Mouse (Mus musculus): ENCODE measurements around the gene Fbxl7. TPM values are rescaled to one million over a fixed set of nuclear protein-coding genes. Genes with fewer than 3 reads are reported as not detected.

Gene Fbxl7
- total and polyA plus RNA-seq, 3 experiments, result not detected

DNA sequence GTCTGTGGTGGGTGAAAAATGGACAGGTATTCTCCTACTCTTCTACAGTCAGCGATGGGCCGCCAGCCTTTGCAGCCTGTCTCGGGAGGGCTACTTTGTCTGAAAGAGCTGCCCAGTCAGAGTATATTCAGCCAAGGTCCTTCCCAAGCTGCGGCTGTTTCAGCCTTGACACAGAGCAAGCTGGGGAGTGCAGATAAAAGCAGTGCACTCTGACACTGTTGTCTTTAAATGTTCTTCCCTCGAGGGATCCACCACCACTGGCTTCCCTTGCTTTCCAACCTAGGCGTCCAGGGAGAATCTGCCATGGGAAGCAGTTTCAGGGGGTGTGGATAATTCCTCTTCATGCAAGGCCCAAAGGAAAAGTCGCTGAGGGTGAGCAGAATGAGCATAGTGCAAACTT is 177.4 kb downstream of the Fbxl7 start:
- H3K27me3 ChIP-seq (replicated peaks), result no peaks in the 10 kb centered on the region
- H3K79me2 ChIP-seq (replicated peaks; ENCODE audit: control insufficient read depth, extremely low read depth, insufficient read depth, poor library complexity, severe bottlenecking), result no peaks in the 10 kb centered on the region
- dilution Hi-C loops (cut with MboI; ENCODE audit: extremely low pct_ligation_motif_present, extremely low pct_unique_long_range_greater_than_20kb, low sequenced_read_pairs), result no loop called here
- no peak overlapping the region for H3K4me2 ChIP-seq (ENCODE audit: insufficient read depth, low read depth, poor library complexity, severe bottlenecking)
- no peak overlapping the region for H3K27ac ChIP-seq (ENCODE audit: insufficient read depth, low read depth)
- no peak overlapping the region for H3K4me3 ChIP-seq (replicated peaks in 1 of 3; ENCODE audit: low read depth in 2 of 3, low read length in 2 of 3, poor library complexity in 1 of 3)
- TF ChIP-seq ELF1 (IDR thresholded peaks at IDR 0.05; ENCODE audit: low read depth, low read length) (no peak), UBTF (IDR thresholded peaks at IDR 0.05; ENCODE audit: low read depth, low read length) (no peak), PAX5 (IDR thresholded peaks at IDR 0.05; ENCODE audit: low read length) (no peak), RCOR1 (conservative IDR thresholded peaks at IDR 0.05; ENCODE audit: low read depth, low read length) (no peak), EP300 (IDR thresholded peaks at IDR 0.05; ENCODE audit: low read length) (no peak), MAZ (IDR thresholded peaks at IDR 0.05; ENCODE audit: low read depth, low read length) (no peak), ZNF384 (IDR thresholded peaks at IDR 0.05; ENCODE audit: low read depth, low read length) (no peak), TCF12 (IDR thresholded peaks at IDR 0.05; ENCODE audit: low read depth, low read length) (no peak), RAD21 (IDR thresholded peaks at IDR 0.05; ENCODE audit: low read depth, low read length) (no peak), MXI1 (IDR thresholded peaks at IDR 0.05; ENCODE audit: low read depth, low read length) (no peak), BHLHE40 (IDR thresholded peaks at IDR 0.05; ENCODE audit: low read depth, low read length) (no peak), POLR2A (IDR thresholded peaks at IDR 0.05; ENCODE audit: low read depth, low read length) (no peak), POLR2AphosphoS2 (IDR thresholded peaks at IDR 0.05; ENCODE audit: low read depth, low read length) (no peak), ZC3H11A (IDR thresholded peaks at IDR 0.05; ENCODE audit: low read depth, low read length) (no peak), JUN (IDR thresholded peaks at IDR 0.05; ENCODE audit: insufficient read depth, low read depth, low read length) (no peak), USF1 (IDR thresholded peaks at IDR 0.05; ENCODE audit: low read depth, low read length) (no peak), TBP (conservative IDR thresholded peaks at IDR 0.05; ENCODE audit: low read depth, low read length) (no peak), USF2 (conservative IDR thresholded peaks at IDR 0.05; ENCODE audit: low read depth, low read length) (no peak)
- no peaks in the 10 kb centered on the region for H3K36me3 ChIP-seq (replicated peaks in 1 of 2; ENCODE audit: control insufficient read depth in 1 of 2, insufficient read depth in 1 of 2, low read length in 1 of 2)
- in situ Hi-C loops (cut with MboI; ENCODE audit: low pct_ligation_motif_present, low pct_unique_long_range_greater_than_20kb, low sequenced_read_pairs), result no loop called here
- no peaks in the 10 kb centered on the region for H3K9me3 ChIP-seq (replicated peaks; ENCODE audit: low read length)
- H3K4me1 ChIP-seq (ENCODE audit: control insufficient read depth in 1 of 2, insufficient read depth in 2 of 2), result peaks cover 0 to 10% of the 10 kb centered on the region in 2 experiments; a peak in 2 of 4 replicates
- H3K9ac ChIP-seq (ENCODE audit: insufficient read depth, low read depth), result no peak overlapping the region
- no peak for DNase-seq (ENCODE audit: extremely low read depth)

DNA sequence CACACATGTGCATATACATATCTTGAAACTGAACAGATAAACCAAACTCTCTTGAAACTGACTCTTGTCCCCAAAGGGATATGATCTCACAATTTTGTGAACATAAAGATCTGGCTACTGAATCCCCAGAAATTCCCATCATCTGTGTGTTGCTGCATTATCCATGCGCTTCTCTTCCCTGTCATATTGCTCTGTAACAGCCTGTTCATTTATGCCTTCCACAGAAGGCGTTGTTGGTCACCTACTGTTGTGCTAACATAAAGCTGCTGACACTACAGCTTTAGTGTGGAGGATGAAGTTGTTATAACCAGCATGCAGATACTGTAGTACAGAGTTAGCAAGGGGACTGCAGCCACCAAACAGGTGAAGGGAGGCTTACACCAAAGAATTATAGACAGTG is 179.2 kb downstream of the Fbxl7 start:
- dilution Hi-C loops (cut with MboI; ENCODE audit: extremely low pct_ligation_motif_present, extremely low pct_unique_long_range_greater_than_20kb, low sequenced_read_pairs) (no loop called here), in situ Hi-C loops (cut with MboI; ENCODE audit: low pct_ligation_motif_present, low pct_unique_long_range_greater_than_20kb, low sequenced_read_pairs) (no loop called here)
- no peak overlapping the region for H3K4me2 ChIP-seq (ENCODE audit: insufficient read depth, low read depth, poor library complexity, severe bottlenecking)
- no peak for DNase-seq (ENCODE audit: extremely low read depth)
- H3K79me2 ChIP-seq (replicated peaks; ENCODE audit: control insufficient read depth, extremely low read depth, insufficient read depth, poor library complexity, severe bottlenecking), result no peaks in the 10 kb centered on the region
- no peaks in the 10 kb centered on the region for H3K27me3 ChIP-seq (replicated peaks)
- H3K36me3 ChIP-seq (replicated peaks in 1 of 2; ENCODE audit: control insufficient read depth in 1 of 2, insufficient read depth in 1 of 2, low read length in 1 of 2), result no peaks in the 10 kb centered on the region
- no peak overlapping the region for H3K4me3 ChIP-seq (replicated peaks in 1 of 3; ENCODE audit: low read depth in 2 of 3, low read length in 2 of 3, poor library complexity in 1 of 3)
- H3K9ac ChIP-seq (ENCODE audit: insufficient read depth, low read depth), result no peak overlapping the region
- H3K27ac ChIP-seq (ENCODE audit: insufficient read depth, low read depth), result no peak overlapping the region
- no peak for TF ChIP-seq ELF1 (IDR thresholded peaks at IDR 0.05; ENCODE audit: low read depth, low read length)
- TF ChIP-seq NRF1 (IDR thresholded peaks at IDR 0.05; ENCODE audit: low read depth, low read length), result no peak
- no peak for TF ChIP-seq JUN (IDR thresholded peaks at IDR 0.05; ENCODE audit: insufficient read depth, low read depth, low read length)
- TF ChIP-seq HCFC1 (IDR thresholded peaks at IDR 0.05; ENCODE audit: low read depth, low read length), result no peak
- TF ChIP-seq ZKSCAN1 (IDR thresholded peaks at IDR 0.05; ENCODE audit: borderline replicate concordance, low read depth, low read length), result no peak
- no peak for TF ChIP-seq MYC (IDR thresholded peaks at IDR 0.05; ENCODE audit: low read depth, low read length)
- no peak for TF ChIP-seq KAT2A (IDR thresholded peaks at IDR 0.05; ENCODE audit: insufficient replicate concordance, low read length)
- TF ChIP-seq MAZ (IDR thresholded peaks at IDR 0.05; ENCODE audit: low read depth, low read length), result no peak
- TF ChIP-seq POLR2A (IDR thresholded peaks at IDR 0.05; ENCODE audit: low read depth, low read length), result no peak
- peaks cover 0 to 10% of the 10 kb centered on the region in 2 experiments; a peak in 2 of 4 replicates for H3K4me1 ChIP-seq (ENCODE audit: control insufficient read depth in 1 of 2, insufficient read depth in 2 of 2)
- H3K9me3 ChIP-seq (replicated peaks; ENCODE audit: low read length), result no peaks in the 10 kb centered on the region

Data from CH12.LX (cell line).